Mouse (Mus musculus) limb, embryonic 14.5 days (tissue): ENCODE measurements around the gene Coq5. TPM values are rescaled to one million over a fixed set of nuclear protein-coding genes. Genes with fewer than 3 reads are reported as not detected.
A peak's percentile ranks its signal among the peaks of the same experiment; 100 is the strongest.

ENCODE experiments used
- ATAC-seq: fragments of 200-750 bp; cut with Nextera tagmentation; 2 replicates; pipeline ENCODE4 v1.8.0; 2017; ENCODE audit warnings: low read depth, moderate number of reproducible peaks, moderate TSS enrichment; ENCODE audit not compliant: low FRiP score
- DNase-seq: peaks from one replicate; pipeline ENCODE4 v3.0.0-alpha.2; 2015; ENCODE audit warnings: low spot score
- H3K27ac ChIP-seq: fragments of 300-500 bp; sonication (generic); replicated peaks from 2 replicates; pipeline ENCODE4 v1.5.1; 2014; ENCODE audit warnings: low read depth, mild to moderate bottlenecking, low read length, moderate library complexity, mixed read lengths
- H3K27me3 ChIP-seq: fragments of 300-500 bp; sonication (generic); 2 replicates; pipeline ENCODE4 v1.6.1; 2014; ENCODE audit warnings: low read length, mixed read lengths; ENCODE audit not compliant: control insufficient read depth, insufficient read depth
- H3K36me3 ChIP-seq: fragments of 300-500 bp; sonication (generic); 2 replicates; pipeline ENCODE4 v1.6.1; 2014; ENCODE audit warnings: mild to moderate bottlenecking, low read length, moderate library complexity, mixed read lengths; ENCODE audit not compliant: control insufficient read depth, insufficient read depth
- H3K4me1 ChIP-seq: fragments of 300-500 bp; sonication (generic); 2 replicates; pipeline ENCODE4 v1.6.1; 2014; ENCODE audit warnings: antibody characterized with exemption, low read length, mixed read lengths; ENCODE audit not compliant: control insufficient read depth, insufficient read depth
- H3K4me2 ChIP-seq: fragments of 300-500 bp; sonication (generic); replicated peaks from 2 replicates; pipeline ENCODE4 v1.6.1; 2014; ENCODE audit warnings: low read depth, mild to moderate bottlenecking, low read length, moderate library complexity; ENCODE audit not compliant: severe bottlenecking
- H3K4me3 ChIP-seq: fragments of 300-500 bp; sonication (generic); replicated peaks from 2 replicates; pipeline ENCODE4 v1.5.1; 2014; ENCODE audit warnings: low read length
- H3K9ac ChIP-seq: fragments of 300-500 bp; sonication (generic); 2 replicates; pipeline ENCODE4 v1.6.1; 2014; ENCODE audit warnings: mild to moderate bottlenecking, low read depth, low read length, moderate library complexity; ENCODE audit not compliant: severe bottlenecking
- H3K9me3 ChIP-seq: fragments of 300-500 bp; sonication (generic); 2 replicates; pipeline ENCODE4 v1.6.1; 2016; ENCODE audit warnings: low read length; ENCODE audit not compliant: control insufficient read depth
- POLR2A ChIP-seq: fragments of 200-500 bp; IDR thresholded peaks from 2 replicates; pipeline ENCODE4 v1.8.0; 2012; ENCODE audit warnings: inconsistent platforms, mild to moderate bottlenecking, moderate library complexity, borderline replicate concordance; ENCODE audit not compliant: insufficient read depth, insufficient read length; ENCODE audit errors: extremely low read depth
- WGBS: fragments of 180-500 bp; shearing (Covaris S2); extraction: QIAGEN DNeasy Blood & Tissue Kit; methylation state at CpG from one replicate; pipeline ENCODE4 v1.1.7; 2014; 5-methylcytosine and 5-hydroxymethylcytosine counted together
- polyA plus RNA-seq, 2 experiments: library from polyadenylated mRNA; depleted of rRNA in 1 of 2; stranded (reverse) in 1 of 2; unstranded in 1 of 2; fragments of >200 nt; fragmentation: Nextera tagmentation in 1 of 2; extraction: Ambion mirVana in 1 of 2; gene quantifications; 2 replicates each; pipeline versions ENCODE4 v1.2.1 to v1.2.3; 2012 to 2014

Coq5 gene
- polyA plus RNA-seq, 2 experiments: 13.7 to 38.5 TPM

DNA sequence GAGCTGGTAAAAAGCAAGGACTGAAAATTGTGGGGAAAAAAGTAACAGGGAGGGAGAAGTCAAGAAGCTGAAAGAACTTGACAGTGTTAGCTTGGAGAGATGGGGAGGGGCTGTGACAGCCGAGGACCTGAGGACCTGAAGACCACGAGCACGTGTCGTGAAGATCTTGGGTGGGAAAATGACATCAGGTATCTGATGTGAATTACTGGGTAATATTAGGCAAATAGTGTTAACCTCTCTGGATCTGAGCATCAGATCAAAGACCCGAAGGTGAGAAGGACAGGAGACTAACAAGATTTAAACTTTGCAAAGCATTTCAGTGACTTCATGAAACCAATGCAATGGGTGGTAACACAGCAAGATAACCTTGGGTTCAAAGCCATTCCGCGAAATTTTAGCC, 60.5 kb downstream of the Coq5 start:
- DNase-seq (no peak), ATAC-seq (no peak)
- no peak for TF ChIP-seq POLR2A
- Histone ChIP-seq H3K4me2 (peak overlapping the region; percentile 79), H3K27me3 (no peaks in the 10 kb centered on the region), H3K4me1 (peaks cover 11% of the 10 kb centered on the region), H3K36me3 (peaks cover 44% of the 10 kb centered on the region), H3K9me3 (no peaks in the 10 kb centered on the region), H3K27ac (no peak overlapping the region), H3K9ac (0 out of 2 replicates have a peak overlapping the region, but pooled peaks have one; percentile 21), H3K4me3 (peak overlapping the region; percentile 90)
- 25% methylated on average over 7 of the region's 7 CpGs for WGBS

DNA sequence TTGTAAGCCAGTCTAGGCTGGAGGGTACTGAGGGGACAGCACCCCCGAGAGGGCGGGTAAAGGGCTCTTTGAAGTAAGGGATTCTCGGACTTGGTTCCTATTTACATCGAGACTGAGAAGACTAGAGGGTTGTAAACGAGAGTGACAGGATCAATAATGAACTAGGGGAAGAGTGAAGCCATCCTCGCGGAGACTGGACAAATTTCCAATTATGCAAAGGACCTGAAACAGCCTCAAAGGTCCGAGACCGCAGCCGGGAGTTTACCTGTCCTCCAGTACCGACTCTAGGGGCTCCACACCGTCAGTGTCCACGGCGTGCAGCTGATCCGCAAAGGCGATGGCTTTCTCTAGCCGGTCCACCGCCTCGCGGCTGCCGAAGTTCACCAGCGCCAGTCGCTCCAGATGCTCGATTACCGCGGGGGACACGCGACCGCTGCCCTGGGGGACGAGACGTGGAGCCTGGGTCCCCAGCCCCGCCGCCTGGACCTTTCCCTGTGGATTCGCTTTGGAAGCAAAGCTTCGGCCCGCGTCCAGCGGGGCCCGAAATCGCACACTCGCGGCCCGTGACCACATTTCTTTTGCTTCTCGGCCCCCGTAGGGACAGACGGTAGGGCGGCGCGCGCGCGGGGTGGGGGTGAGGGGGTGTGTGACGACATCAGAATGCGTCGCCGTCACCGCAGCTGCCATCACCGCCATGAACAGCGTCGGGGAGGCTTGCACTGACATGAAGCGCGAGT, 61.3 kb downstream of the Coq5 start, which contains the start of the genes Gatc and Triap1:
Gene Gatc (minus strand): TSS at position 602 of the 737 bp plus-strand sequence.
Gene Triap1 (plus strand): TSS at position 649 of the 737 bp plus-strand sequence.
- peak within 1 kb of the TSS; percentile 79 for H3K4me2 ChIP-seq
- peak within 1 kb of the TSS; percentile 58 for H3K27ac ChIP-seq
- peak; percentile 89 for DNase-seq
- H3K36me3 ChIP-seq: peaks cover 44% of the 10 kb centered on the region
- TF ChIP-seq POLR2A: no peak
- H3K9ac ChIP-seq: peak within 1 kb of the TSS; percentile 89
- no peaks in the 10 kb centered on the region for H3K27me3 ChIP-seq
- peak; percentile 92 for ATAC-seq
- peaks cover 11% of the 10 kb centered on the region for H3K4me1 ChIP-seq
- under 1% methylated on average over 62 of the region's 62 CpGs for WGBS
- peak within 1 kb of the TSS; percentile 90 for H3K4me3 ChIP-seq
- H3K9me3 ChIP-seq: no peaks in the 10 kb centered on the region

GRCm38 (mm10) chr5:115341314-115342165, 62.1 kb downstream of the Coq5 start:
- Histone ChIP-seq H3K27me3 (no peaks in the 10 kb centered on the region), H3K4me2 (peak overlapping the region; percentile 79), H3K4me3 (peak overlapping the region; percentile 90), H3K36me3 (peaks cover 43% of the 10 kb centered on the region), H3K9me3 (no peaks in the 10 kb centered on the region), H3K9ac (peak overlapping the region; percentile 89), H3K27ac (no peak overlapping the region), H3K4me1 (peaks cover 11% of the 10 kb centered on the region)
- peak; percentile 56; the same call in 1 of the 2 replicates for ATAC-seq
- DNase-seq: no peak
- WGBS: 12% methylated on average over 36 of the region's 36 CpGs
- no peak for TF ChIP-seq POLR2A

Other genes starting within 250 kb of the Coq5 start
- gene Gm10401, start 181.4 kb upstream of the Coq5 start, polyA plus RNA-seq (2012; rRNA removed): not detected in 2 replicates
- gene Gm10401, start 181.4 kb upstream of the Coq5 start, polyA plus RNA-seq (2014; fragmentation: Nextera tagmentation; extraction: Ambion mirVana): 58.2 and 63.5 TPM in 2 replicates
- gene Acads, start 160.3 kb upstream of the Coq5 start, polyA plus RNA-seq (2012; rRNA removed): 50.5 and 59.8 TPM in 2 replicates
- 27.6 and 30.9 TPM in 2 replicates for gene Acads, start 160.3 kb upstream of the Coq5 start, polyA plus RNA-seq (2014; fragmentation: Nextera tagmentation; extraction: Ambion mirVana)
- gene Unc119b, start 144.7 kb upstream of the Coq5 start, polyA plus RNA-seq (2012; rRNA removed): 44.3 and 53.9 TPM in 2 replicates
- 38.4 and 41.1 TPM in 2 replicates for gene Unc119b, start 144.7 kb upstream of the Coq5 start, polyA plus RNA-seq (2014; fragmentation: Nextera tagmentation; extraction: Ambion mirVana)
- gene Mlec, start 121.5 kb upstream of the Coq5 start, polyA plus RNA-seq (2012; rRNA removed): 182 and 215 TPM in 2 replicates
- 73.7 and 77.8 TPM in 2 replicates for gene Mlec, start 121.5 kb upstream of the Coq5 start, polyA plus RNA-seq (2014; fragmentation: Nextera tagmentation; extraction: Ambion mirVana)
- gene Cabp1, start 85.3 kb upstream of the Coq5 start, polyA plus RNA-seq (2012; rRNA removed): 3.1 and 4.7 TPM in 2 replicates
- gene Cabp1, start 85.3 kb upstream of the Coq5 start, polyA plus RNA-seq (2014; fragmentation: Nextera tagmentation; extraction: Ambion mirVana): 1.2 and 1.5 TPM in 2 replicates
- 51.6 and 61.7 TPM in 2 replicates for gene Pop5, start 43.8 kb upstream of the Coq5 start, polyA plus RNA-seq (2012; rRNA removed)
- gene Pop5, start 43.8 kb upstream of the Coq5 start, polyA plus RNA-seq (2014; fragmentation: Nextera tagmentation; extraction: Ambion mirVana): 90.3 and 107 TPM in 2 replicates
- 163 and 180 TPM in 2 replicates for gene Rnf10, start 6.8 kb upstream of the Coq5 start, polyA plus RNA-seq (2012; rRNA removed)
- gene Rnf10, start 6.8 kb upstream of the Coq5 start, polyA plus RNA-seq (2014; fragmentation: Nextera tagmentation; extraction: Ambion mirVana): 86.7 and 95.6 TPM in 2 replicates
- gene Dynll1, start 21.3 kb downstream of the Coq5 start, polyA plus RNA-seq (2012; rRNA removed): 503 and 1,052 TPM in 2 replicates
- 1,814 and 1,833 TPM in 2 replicates for gene Dynll1, start 21.3 kb downstream of the Coq5 start, polyA plus RNA-seq (2014; fragmentation: Nextera tagmentation; extraction: Ambion mirVana)
- 132 and 137 TPM in 2 replicates for gene Srsf9, start 47.5 kb downstream of the Coq5 start, polyA plus RNA-seq (2012; rRNA removed)
- 252 and 271 TPM in 2 replicates for gene Srsf9, start 47.5 kb downstream of the Coq5 start, polyA plus RNA-seq (2014; fragmentation: Nextera tagmentation; extraction: Ambion mirVana)
- 23.7 TPM in 2 replicates for gene Gatc, start 61.5 kb downstream of the Coq5 start, polyA plus RNA-seq (2012; rRNA removed)
- 29.6 and 33.3 TPM in 2 replicates for gene Gatc, start 61.5 kb downstream of the Coq5 start, polyA plus RNA-seq (2014; fragmentation: Nextera tagmentation; extraction: Ambion mirVana)
- gene Triap1, start 61.6 kb downstream of the Coq5 start, polyA plus RNA-seq (2012; rRNA removed): 27.6 and 28.7 TPM in 2 replicates
- 61.7 and 62.2 TPM in 2 replicates for gene Triap1, start 61.6 kb downstream of the Coq5 start, polyA plus RNA-seq (2014; fragmentation: Nextera tagmentation; extraction: Ambion mirVana)
- 902 and 1,086 TPM in 2 replicates for gene Cox6a1, start 69.3 kb downstream of the Coq5 start, polyA plus RNA-seq (2012; rRNA removed)
- gene Cox6a1, start 69.3 kb downstream of the Coq5 start, polyA plus RNA-seq (2014; fragmentation: Nextera tagmentation; extraction: Ambion mirVana): 766 and 836 TPM in 2 replicates
- 40.6 and 51.6 TPM in 2 replicates for gene Msi1, start 149.9 kb downstream of the Coq5 start, polyA plus RNA-seq (2012; rRNA removed)
- gene Msi1, start 149.9 kb downstream of the Coq5 start, polyA plus RNA-seq (2014; fragmentation: Nextera tagmentation; extraction: Ambion mirVana): 15.5 and 18.0 TPM in 2 replicates
- not detected in 2 replicates for gene Pla2g1b, start 186.6 kb downstream of the Coq5 start, polyA plus RNA-seq (2012; rRNA removed)
- not detected in 2 replicates for gene Pla2g1b, start 186.6 kb downstream of the Coq5 start, polyA plus RNA-seq (2014; fragmentation: Nextera tagmentation; extraction: Ambion mirVana)
- gene Sirt4, start 205.1 kb downstream of the Coq5 start, polyA plus RNA-seq (2012; rRNA removed): 69.2 and 82.4 TPM in 2 replicates
- gene Sirt4, start 205.1 kb downstream of the Coq5 start, polyA plus RNA-seq (2014; fragmentation: Nextera tagmentation; extraction: Ambion mirVana): 20.4 and 24.1 TPM in 2 replicates
- gene Pxn, start 227.0 kb downstream of the Coq5 start, polyA plus RNA-seq (2012; rRNA removed): 119 and 145 TPM in 2 replicates
- 25.0 and 26.3 TPM in 2 replicates for gene Pxn, start 227.0 kb downstream of the Coq5 start, polyA plus RNA-seq (2014; fragmentation: Nextera tagmentation; extraction: Ambion mirVana)